Mouse (Mus musculus) adrenal gland (tissue): ENCODE data around the gene Ap3d1.

Experiments
- intact Hi-C: fragments of 180-260 bp; cut with DNase I; formaldehyde crosslinking; loops from one replicate; pipeline ENCODE4 v1.15.1; 2025

The Ap3d1 gene

DNA sequence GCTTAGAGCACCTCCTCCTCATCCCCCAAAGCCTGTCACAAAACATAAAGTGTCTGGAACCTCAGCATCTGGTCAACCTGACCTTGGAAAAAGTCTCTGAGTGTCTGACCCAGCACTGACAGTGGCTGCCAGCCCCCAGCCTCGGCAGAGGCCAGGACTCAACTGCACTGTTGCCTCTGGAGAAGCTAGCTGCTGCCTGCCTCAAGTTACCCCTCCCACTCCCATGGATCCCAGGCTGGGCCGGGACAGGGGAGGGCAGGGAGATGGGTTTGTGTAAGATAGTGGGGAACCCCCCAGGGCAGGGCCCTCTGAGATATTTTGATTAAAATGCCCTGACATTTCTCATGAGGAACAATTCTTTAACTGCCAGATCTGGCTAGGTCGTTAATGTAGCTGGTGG, 37.0 kb downstream of the Ap3d1 start:
- intact Hi-C loops = no loop called here

- intact Hi-C loops = loop anchor here (5.0 kb wide), 1 partner anchor 33 kb away; no protein-coding TSS in a partner anchor
Observed at GRCm38 (mm10) chr10:80704418-80704817, 37.6 kb downstream of the Ap3d1 start.

DNA sequence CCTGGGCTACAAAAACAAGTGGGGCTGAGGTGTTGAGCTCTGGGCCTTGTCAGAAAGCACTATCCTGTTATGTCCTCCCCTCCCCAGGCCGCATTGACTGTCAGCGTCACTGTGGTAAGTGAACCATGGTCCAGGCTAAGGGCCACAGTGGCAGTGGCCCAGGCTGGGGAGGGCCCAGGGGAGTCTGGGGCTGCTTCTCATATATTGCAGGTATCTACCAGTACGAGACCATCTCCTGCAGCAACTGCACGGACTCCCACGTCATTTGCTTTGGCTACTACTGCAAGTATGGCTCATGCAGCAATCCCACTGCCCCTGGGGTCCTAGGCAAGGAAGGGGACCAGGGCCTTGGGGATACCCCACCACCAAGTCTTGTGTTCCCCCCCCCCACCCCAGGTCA, 38.4 kb downstream of the Ap3d1 start:
- intact Hi-C loops = loop anchor here (5.0 kb wide), 1 partner anchor 34 kb away; no protein-coding TSS in a partner anchor

GRCm38 (mm10) chr10:80702536-80703390, 39.3 kb downstream of the Ap3d1 start:
- intact Hi-C loops = loop anchor here (5.0 kb wide), 1 partner anchor 35 kb away; no protein-coding TSS in a partner anchor

DNA sequence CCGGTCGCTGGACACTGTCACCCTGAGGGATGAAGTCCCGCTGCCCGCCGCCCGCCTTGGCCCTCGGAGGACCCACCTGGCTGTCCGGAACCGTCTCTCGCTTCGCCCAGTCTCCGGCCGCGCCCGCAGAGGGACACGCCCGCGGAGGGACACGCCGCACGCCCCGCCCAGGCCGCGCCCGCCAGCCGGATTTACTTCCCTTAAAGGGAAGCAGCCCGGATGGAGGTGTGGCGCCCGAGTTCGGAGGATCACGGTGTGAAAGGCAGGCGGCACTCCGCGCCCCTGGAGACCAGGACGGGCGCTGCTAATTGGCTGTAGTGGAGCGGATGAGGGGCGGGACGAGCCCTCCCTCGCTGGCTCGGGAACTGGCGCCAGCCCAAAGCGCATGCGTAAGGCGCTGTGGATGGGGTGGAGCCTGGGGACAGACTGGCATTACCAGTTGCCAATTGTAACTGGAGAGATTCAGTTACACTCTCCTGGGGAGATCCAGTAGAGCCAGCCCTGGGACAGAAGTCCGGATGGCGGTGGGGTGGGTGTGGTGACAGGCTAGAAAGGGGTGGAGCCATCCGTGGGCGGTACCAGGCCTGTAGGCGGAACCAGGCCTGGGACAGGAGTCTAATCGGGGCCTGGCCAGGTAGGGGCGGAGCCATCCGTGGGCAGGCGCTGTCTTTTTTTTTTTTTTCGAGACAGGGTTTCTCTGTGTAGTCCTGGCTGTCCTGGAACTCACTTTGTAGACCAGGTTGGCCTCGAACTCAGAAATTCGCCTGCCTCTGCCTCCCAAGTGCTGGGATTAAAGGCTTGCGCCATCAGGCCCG, 40.1 kb downstream of the Ap3d1 start, which contains the start of the genes Mob3a and Izumo4:
Gene Mob3a (minus strand): TSS at position 257 of the 815 bp plus-strand sequence.
Gene Izumo4 (plus strand): TSS at position 464 of the 815 bp plus-strand sequence.
- intact Hi-C loops = loop anchor here (5.0 kb wide), 1 partner anchor 35 kb away; no protein-coding TSS in a partner anchor

GRCm38 (mm10) chr10:80700732-80701131, 41.3 kb downstream of the Ap3d1 start:
- intact Hi-C loops = loop anchor here (5.0 kb wide), 1 partner anchor 37 kb away; no protein-coding TSS in a partner anchor

GRCm38 (mm10) chr10:80700038-80700504, 42.0 kb downstream of the Ap3d1 start:
- intact Hi-C loops = loop anchor here (5.0 kb wide), 1 partner anchor 37 kb away; no protein-coding TSS in a partner anchor

- intact Hi-C loops = loop anchor here (10.0 kb wide), 1 partner anchor 244 kb away; no protein-coding TSS in a partner anchor
Observed at GRCm38 (mm10) chr10:80698605-80699004, 43.5 kb downstream of the Ap3d1 start.

- intact Hi-C loops = loop anchor here (10.0 kb wide), 1 partner anchor 243 kb away; no protein-coding TSS in a partner anchor
Observed at GRCm38 (mm10) chr10:80697812-80698211, 44.3 kb downstream of the Ap3d1 start.

DNA sequence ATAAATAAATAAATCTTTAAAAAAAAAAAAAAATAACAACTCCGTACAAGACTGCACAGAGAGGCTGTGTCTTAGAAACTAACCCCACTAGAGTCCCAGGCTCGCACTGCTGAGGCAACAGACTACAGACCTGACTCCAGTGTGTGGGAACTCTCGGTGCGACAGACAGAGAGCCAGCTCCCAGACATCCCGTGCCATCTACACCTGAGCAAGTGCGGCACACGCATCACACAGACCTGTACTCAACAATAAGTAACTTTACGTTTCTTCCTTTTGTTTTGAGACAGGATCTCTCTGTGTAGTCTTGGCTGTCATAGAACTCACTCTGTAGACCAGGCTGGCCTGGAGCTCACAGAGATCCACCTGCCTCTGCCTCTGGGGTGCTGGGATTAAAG, 44.7 kb downstream of the Ap3d1 start:
- intact Hi-C loops = loop anchor here (10.0 kb wide), 1 partner anchor 243 kb away; no protein-coding TSS in a partner anchor

DNA sequence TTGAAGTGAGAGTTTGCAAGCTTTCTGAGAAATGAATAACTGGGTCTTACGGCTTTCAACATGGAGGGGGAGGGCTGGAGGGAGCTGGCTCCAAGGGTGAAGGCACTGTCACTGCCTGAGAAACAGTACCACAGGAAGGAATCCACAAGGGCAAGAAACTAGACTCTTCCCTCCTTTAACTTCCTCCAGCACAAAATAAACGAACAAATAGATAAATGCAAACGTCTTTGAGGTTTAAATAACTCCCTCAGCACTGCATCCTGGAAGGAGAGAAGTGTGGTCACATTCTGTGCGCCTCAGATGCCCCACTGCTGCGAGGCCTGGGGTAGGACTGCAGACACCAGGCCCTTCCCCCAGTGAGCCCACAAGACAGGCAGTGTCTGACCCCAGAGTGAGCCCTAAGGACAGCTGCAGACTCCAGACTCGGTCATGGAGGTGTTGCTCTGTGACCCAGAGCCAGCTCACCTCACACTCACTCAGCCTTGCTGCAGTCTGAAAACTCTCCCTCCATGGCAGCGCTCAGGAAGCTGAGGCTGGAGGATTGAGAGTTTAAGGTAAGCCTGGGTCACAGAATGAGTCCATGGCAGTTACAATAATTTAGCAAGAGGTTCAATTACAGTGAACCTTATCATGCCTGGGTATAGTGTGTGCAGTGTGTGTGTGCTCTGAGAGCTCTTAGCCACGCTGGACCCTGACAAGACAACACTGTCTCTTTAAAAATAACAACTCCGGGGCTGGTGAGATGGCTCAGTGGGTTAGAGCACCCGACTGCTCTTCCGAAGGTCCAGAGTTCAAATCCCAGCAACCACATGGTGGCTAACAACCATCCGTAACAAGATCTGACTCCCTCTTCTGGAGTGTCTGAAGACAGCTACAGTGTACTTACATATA, 45.3 kb downstream of the Ap3d1 start:
- intact Hi-C loops = loop anchor here (10.0 kb wide), 1 partner anchor 242 kb away; no protein-coding TSS in a partner anchor

GRCm38 (mm10) chr10:80695801-80696501, 46.1 kb downstream of the Ap3d1 start:
- intact Hi-C loops = loop anchor here (10.0 kb wide), 1 partner anchor 241 kb away; no protein-coding TSS in a partner anchor

- intact Hi-C loops = loop anchor here (10.0 kb wide), 1 partner anchor 240 kb away; no protein-coding TSS in a partner anchor
Observed at GRCm38 (mm10) chr10:80695186-80695585, 46.9 kb downstream of the Ap3d1 start.

GRCm38 (mm10) chr10:80694159-80694938, 47.7 kb downstream of the Ap3d1 start:
- intact Hi-C loops = loop anchor here (10.0 kb wide), 1 partner anchor 240 kb away; no protein-coding TSS in a partner anchor

DNA sequence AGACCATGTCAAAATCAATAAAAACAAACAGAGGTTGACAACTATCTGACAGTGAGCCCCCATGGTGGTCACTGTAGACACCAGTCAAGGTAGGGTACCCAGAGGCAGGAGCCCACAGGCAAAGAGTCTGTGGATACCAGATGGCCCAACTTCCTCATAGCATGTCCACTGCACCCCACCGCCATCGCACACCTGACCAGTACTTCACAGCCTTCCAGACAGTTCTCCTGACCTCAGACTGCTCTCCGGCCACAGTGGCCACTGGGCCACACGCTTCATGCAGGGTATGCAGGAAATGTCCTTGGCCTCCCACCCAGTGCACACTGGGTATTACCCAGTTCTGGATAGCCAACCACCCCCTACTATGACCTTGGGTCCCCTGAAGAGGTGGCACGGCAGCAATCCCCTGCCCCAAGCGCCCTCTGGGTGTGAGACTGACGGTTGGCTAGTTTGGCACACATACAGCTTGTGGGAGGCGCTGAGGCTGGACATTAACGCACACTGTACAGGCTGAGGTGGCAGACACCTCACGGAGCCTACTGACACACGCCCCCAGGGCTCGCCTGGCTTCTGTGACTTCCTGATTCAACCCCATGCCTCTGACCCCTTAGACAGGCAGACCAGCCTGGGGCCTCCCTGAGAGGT, 48.5 kb downstream of the Ap3d1 start:
- intact Hi-C loops = loop anchor here (10.0 kb wide), 1 partner anchor 239 kb away; no protein-coding TSS in a partner anchor

- intact Hi-C loops = loop anchor here (10.0 kb wide), 1 partner anchor 238 kb away; no protein-coding TSS in a partner anchor
Observed at GRCm38 (mm10) chr10:80692249-80693165, 49.6 kb downstream of the Ap3d1 start.

- intact Hi-C loops = loop anchor here (2.0 to 5.0 kb wide), 3 partner anchors 29 to 111 kb away; partner anchors contain the start of gene Klf16
Observed at GRCm38 (mm10) chr10:80687850-80688249, 54.2 kb downstream of the Ap3d1 start.
